Mouse (Mus musculus) gastrocnemius, adult 18-20 months (tissue): Measurements from ENCODE around the gene Smlr1. TPM values are rescaled to one million over a fixed set of nuclear protein-coding genes. Genes with fewer than 3 reads are reported as not detected.

Experiments
- DNase-seq: peaks from one replicate; pipeline ENCODE4 v3.0.0; 2021; ENCODE audit warnings: low spot score
- long read RNA-seq, 2 experiments: library from polyadenylated mRNA; stranded (forward); transcript quantifications; one replicate each; pipeline ENCODE4 v2.0.0; 2021
- total RNA-seq, 2 experiments: library from RNA; stranded (reverse); gene quantifications; 2 replicates each; pipeline ENCODE4 v1.2.3; 2021

The Smlr1 gene
- not detected for total RNA-seq
- long read RNA-seq, experiment 1: 0 reads
- long read RNA-seq, experiment 2: 0 reads

GRCm38 (mm10) chr10:25535891-25536331 is at the start of gene Smlr1:
Gene Smlr1 (minus strand): TSS chr10:25536267.
- no peak for DNase-seq

- peak; percentile 3 for DNase-seq
Observed at GRCm38 (mm10) chr10:25584899-25585298, 48.8 kb upstream of the Smlr1 start.

GRCm38 (mm10) chr10:25580066-25580465 is 44.0 kb upstream of the Smlr1 start:
- DNase-seq: no peak

- DNase-seq: no peak
Observed at GRCm38 (mm10) chr10:25571319-25572240, 35.5 kb upstream of the Smlr1 start.

GRCm38 (mm10) chr10:25552936-25553335 is 16.9 kb upstream of the Smlr1 start:
- no peak for DNase-seq

GRCm38 (mm10) chr10:25541097-25541496 is 5.0 kb upstream of the Smlr1 start:
- no peak for DNase-seq

- DNase-seq: no peak
Observed at GRCm38 (mm10) chr10:25539771-25540168, 3.7 kb upstream of the Smlr1 start.

GRCm38 (mm10) chr10:25539146-25539770 is 3.2 kb upstream of the Smlr1 start:
- DNase-seq: peak; percentile 35

GRCm38 (mm10) chr10:25538738-25539137 is 2.7 kb upstream of the Smlr1 start:
- no peak for DNase-seq

- DNase-seq: no peak
Observed at GRCm38 (mm10) chr10:25536621-25537020, 554 bp upstream of the Smlr1 start.

GRCm38 (mm10) chr10:25534467-25534866 is 1.6 kb downstream of the Smlr1 start:
- no peak for DNase-seq

- no peak for DNase-seq
Observed at GRCm38 (mm10) chr10:25533513-25534246, 2.4 kb downstream of the Smlr1 start.

GRCm38 (mm10) chr10:25533105-25533504 is 3.0 kb downstream of the Smlr1 start:
- DNase-seq: no peak

- DNase-seq: no peak
Observed at GRCm38 (mm10) chr10:25531335-25531734, 4.7 kb downstream of the Smlr1 start.

- peak; percentile 21 for DNase-seq
Observed at GRCm38 (mm10) chr10:25527126-25527525, 8.9 kb downstream of the Smlr1 start.

- DNase-seq: no peak
Observed at GRCm38 (mm10) chr10:25526622-25527021, 9.4 kb downstream of the Smlr1 start.

- no peak for DNase-seq
Observed at GRCm38 (mm10) chr10:25526156-25526555, 9.9 kb downstream of the Smlr1 start.

GRCm38 (mm10) chr10:25523727-25524126 is 12.3 kb downstream of the Smlr1 start:
- no peak for DNase-seq

GRCm38 (mm10) chr10:25520428-25520827 is 15.6 kb downstream of the Smlr1 start:
- DNase-seq: no peak

- no peak for DNase-seq
Observed at GRCm38 (mm10) chr10:25519954-25520353, 16.1 kb downstream of the Smlr1 start.

- no peak for DNase-seq
Observed at GRCm38 (mm10) chr10:25513821-25514220, 22.2 kb downstream of the Smlr1 start.

GRCm38 (mm10) chr10:25503250-25503649 is 32.8 kb downstream of the Smlr1 start:
- no peak for DNase-seq
